Mouse (Mus musculus): ENCODE results near the gene Cdh4. TPM values are rescaled to one million over a fixed set of nuclear protein-coding genes. Genes with fewer than 3 reads are reported as not detected.

The Cdh4 gene
- polyA plus RNA-seq, 1 experiment from 2014 or later, result 8.8 TPM

- Histone ChIP-seq H3K4me2 (no peak overlapping the region), H3K36me3 (no peaks in the 10 kb centered on the region), H3K27ac (no peak overlapping the region), H3K9me3 (no peaks in the 10 kb centered on the region), H3K4me3 (no peak overlapping the region), H3K4me1 (0 out of 2 replicates have a peak, but pooled peaks cover 3% of the 10 kb centered on the region), H3K9ac (no peak overlapping the region), H3K27me3 (peaks cover 78% of the 10 kb centered on the region)
- WGBS, result 64% methylated on average over 9 of the region's 9 CpGs
- no peak for ATAC-seq (ENCODE audit: insufficient number of reproducible peaks, low FRiP score, low TSS enrichment, low read depth)
Observed at GRCm38 (mm10) chr2:179694936-179695335, 252.7 kb downstream of the Cdh4 start.

GRCm38 (mm10) chr2:179697601-179698000 is 255.4 kb downstream of the Cdh4 start:
- H3K4me1 ChIP-seq, result 0 out of 2 replicates have a peak, but pooled peaks cover 3% of the 10 kb centered on the region
- no peak overlapping the region for H3K9ac ChIP-seq
- no peak overlapping the region for H3K4me2 ChIP-seq
- H3K4me3 ChIP-seq, result no peak overlapping the region
- no peaks in the 10 kb centered on the region for H3K36me3 ChIP-seq
- peaks cover 61% of the 10 kb centered on the region for H3K27me3 ChIP-seq
- no peak for ATAC-seq (ENCODE audit: insufficient number of reproducible peaks, low FRiP score, low TSS enrichment, low read depth)
- H3K9me3 ChIP-seq, result no peaks in the 10 kb centered on the region
- WGBS, result 70% methylated on average over 8 of the region's 8 CpGs
- H3K27ac ChIP-seq, result no peak overlapping the region

DNA sequence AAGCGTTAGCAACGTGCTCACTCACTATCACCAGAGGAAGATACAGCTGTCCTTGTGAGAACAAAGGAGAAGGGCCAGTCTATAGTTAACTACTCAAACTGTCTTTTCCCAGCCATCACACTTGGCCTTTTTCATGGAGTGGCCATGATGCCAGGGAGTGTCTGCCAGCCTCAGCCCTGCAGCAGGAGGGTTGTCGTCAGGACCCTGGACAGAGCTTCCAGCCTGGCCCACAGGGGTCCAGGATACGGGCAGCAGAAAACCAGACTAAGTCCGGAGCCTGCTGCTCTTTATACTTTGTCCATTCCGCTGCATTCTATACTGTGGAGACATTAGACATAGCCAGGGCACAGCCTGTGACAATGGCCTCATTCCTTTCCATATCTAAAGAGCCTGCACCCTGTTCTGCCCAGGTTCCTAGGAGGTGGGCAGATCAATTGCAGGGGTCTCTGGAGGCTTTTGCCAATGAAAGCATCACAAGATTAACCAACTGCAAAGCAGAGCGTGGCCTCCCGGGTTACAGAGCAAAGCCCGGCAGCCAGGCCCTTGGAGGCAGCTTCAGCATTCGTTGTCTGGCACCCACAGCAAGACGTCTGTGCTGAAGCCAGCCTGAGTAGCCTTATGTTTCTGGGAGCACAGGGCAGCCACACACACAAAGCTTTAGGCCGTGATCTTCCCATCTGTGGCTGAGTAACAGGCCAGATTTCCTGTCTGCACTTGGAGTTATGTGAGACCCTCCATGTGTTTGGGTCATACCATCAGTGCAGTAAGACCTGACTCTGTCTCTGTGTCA is 256.2 kb downstream of the Cdh4 start:
- H3K4me1 ChIP-seq, result 0 out of 2 replicates have a peak, but pooled peaks cover 3% of the 10 kb centered on the region
- H3K9ac ChIP-seq, result no peak overlapping the region
- H3K4me2 ChIP-seq, result no peak overlapping the region
- H3K27ac ChIP-seq, result no peak overlapping the region
- WGBS, result 42% methylated on average over 12 of the region's 12 CpGs
- no peak for ATAC-seq (ENCODE audit: insufficient number of reproducible peaks, low FRiP score, low TSS enrichment, low read depth)
- peaks cover 54% of the 10 kb centered on the region for H3K27me3 ChIP-seq
- no peak overlapping the region for H3K4me3 ChIP-seq
- H3K9me3 ChIP-seq, result no peaks in the 10 kb centered on the region
- H3K36me3 ChIP-seq, result no peaks in the 10 kb centered on the region

GRCm38 (mm10) chr2:179705043-179705442 is 262.8 kb downstream of the Cdh4 start:
- Histone ChIP-seq H3K36me3 (no peaks in the 10 kb centered on the region), H3K4me2 (no peak overlapping the region), H3K9ac (no peak overlapping the region), H3K4me1 (no peaks in the 10 kb centered on the region), H3K4me3 (no peak overlapping the region), H3K27ac (no peak overlapping the region), H3K27me3 (0 out of 2 replicates have a peak, but pooled peaks cover 7% of the 10 kb centered on the region), H3K9me3 (no peaks in the 10 kb centered on the region)
- no peak for ATAC-seq (ENCODE audit: insufficient number of reproducible peaks, low FRiP score, low TSS enrichment, low read depth)
- WGBS, result 85% methylated on average over 11 of the region's 11 CpGs

GRCm38 (mm10) chr2:179705461-179705860 is 263.2 kb downstream of the Cdh4 start:
- no peak overlapping the region for H3K4me2 ChIP-seq
- WGBS, result 74% methylated on average over 7 of the region's 7 CpGs

GRCm38 (mm10) chr2:179706616-179707015 is 264.4 kb downstream of the Cdh4 start:
- WGBS, result 87% methylated on average over 3 of the region's 3 CpGs
- ATAC-seq (ENCODE audit: insufficient number of reproducible peaks, low FRiP score, low TSS enrichment, low read depth), result no peak
- Histone ChIP-seq H3K4me3 (no peak overlapping the region), H3K4me1 (no peaks in the 10 kb centered on the region), H3K27ac (no peak overlapping the region), H3K9me3 (no peaks in the 10 kb centered on the region), H3K36me3 (no peaks in the 10 kb centered on the region), H3K9ac (no peak overlapping the region), H3K4me2 (no peak overlapping the region), H3K27me3 (peaks cover 8% of the 10 kb centered on the region; the same call in 1 of the 2 replicates)

More at GRCm38 (mm10) chr2:179705461-179705860, 263.2 kb downstream of the Cdh4 start:
- Histone ChIP-seq H3K9me3 (no peaks in the 10 kb centered on the region), H3K9ac (no peak overlapping the region), H3K27me3 (peaks cover 6% of the 10 kb centered on the region; the same call in 1 of the 2 replicates), H3K4me3 (no peak overlapping the region), H3K36me3 (no peaks in the 10 kb centered on the region), H3K4me1 (no peaks in the 10 kb centered on the region), H3K27ac (no peak overlapping the region)
- ATAC-seq (ENCODE audit: insufficient number of reproducible peaks, low FRiP score, low TSS enrichment, low read depth), result no peak

GRCm38 (mm10) chr2:179709111-179709510 is 266.9 kb downstream of the Cdh4 start:
- H3K4me1 ChIP-seq, result no peaks in the 10 kb centered on the region
- no peaks in the 10 kb centered on the region for H3K9me3 ChIP-seq
- 73% methylated on average over 2 of the region's 2 CpGs for WGBS
- H3K9ac ChIP-seq, result no peak overlapping the region
- peaks cover 8% of the 10 kb centered on the region for H3K27me3 ChIP-seq
- no peak overlapping the region for H3K27ac ChIP-seq
- no peak for ATAC-seq (ENCODE audit: insufficient number of reproducible peaks, low FRiP score, low TSS enrichment, low read depth)
- no peak overlapping the region for H3K4me3 ChIP-seq
- H3K4me2 ChIP-seq, result no peak overlapping the region
- H3K36me3 ChIP-seq, result no peaks in the 10 kb centered on the region

DNA sequence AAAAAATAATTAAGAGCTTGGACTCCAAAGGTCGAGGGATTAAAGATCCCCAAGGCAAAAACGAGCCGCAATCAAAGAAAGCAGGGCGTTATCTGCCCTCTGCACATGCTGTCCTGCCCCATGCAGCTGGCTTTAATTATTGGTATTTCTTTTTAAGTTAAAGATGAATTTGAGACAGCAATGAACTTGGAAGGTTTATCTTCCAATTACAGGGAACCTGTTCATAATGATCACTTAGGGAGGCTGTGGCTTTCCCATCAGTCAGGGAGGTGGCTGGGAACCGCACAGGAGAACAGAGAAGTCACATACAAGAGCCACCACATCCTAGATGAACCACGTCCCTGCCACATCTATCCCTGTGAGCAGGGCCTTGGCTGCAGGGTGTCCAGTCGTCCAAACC is 270.5 kb downstream of the Cdh4 start:
- 46% methylated on average over 7 of the region's 7 CpGs for WGBS
- ATAC-seq (ENCODE audit: insufficient number of reproducible peaks, low FRiP score, low TSS enrichment, low read depth), result no peak

GRCm38 (mm10) chr2:179713326-179713725 is 271.1 kb downstream of the Cdh4 start:
- no peaks in the 10 kb centered on the region for H3K4me1 ChIP-seq
- H3K9ac ChIP-seq, result no peak overlapping the region
- H3K4me2 ChIP-seq, result no peak overlapping the region
- ATAC-seq (ENCODE audit: insufficient number of reproducible peaks, low FRiP score, low TSS enrichment, low read depth), result 0 out of 2 replicates have a peak, but pooled peaks have one; percentile 36
- peaks cover 8% of the 10 kb centered on the region for H3K27me3 ChIP-seq
- no peaks in the 10 kb centered on the region for H3K9me3 ChIP-seq
- 58% methylated on average over 4 of the region's 4 CpGs for whole genome bisulfite sequencing
- no peak overlapping the region for H3K4me3 ChIP-seq
- no peaks in the 10 kb centered on the region for H3K36me3 ChIP-seq
- H3K27ac ChIP-seq, result no peak overlapping the region

More for the DNA sequence above, 270.5 kb downstream of the Cdh4 start:
- Histone ChIP-seq H3K27ac (no peak overlapping the region), H3K4me2 (no peak overlapping the region), H3K36me3 (no peaks in the 10 kb centered on the region), H3K9ac (no peak overlapping the region), H3K9me3 (no peaks in the 10 kb centered on the region), H3K27me3 (peaks cover 8% of the 10 kb centered on the region), H3K4me1 (no peaks in the 10 kb centered on the region), H3K4me3 (no peak overlapping the region)

DNA sequence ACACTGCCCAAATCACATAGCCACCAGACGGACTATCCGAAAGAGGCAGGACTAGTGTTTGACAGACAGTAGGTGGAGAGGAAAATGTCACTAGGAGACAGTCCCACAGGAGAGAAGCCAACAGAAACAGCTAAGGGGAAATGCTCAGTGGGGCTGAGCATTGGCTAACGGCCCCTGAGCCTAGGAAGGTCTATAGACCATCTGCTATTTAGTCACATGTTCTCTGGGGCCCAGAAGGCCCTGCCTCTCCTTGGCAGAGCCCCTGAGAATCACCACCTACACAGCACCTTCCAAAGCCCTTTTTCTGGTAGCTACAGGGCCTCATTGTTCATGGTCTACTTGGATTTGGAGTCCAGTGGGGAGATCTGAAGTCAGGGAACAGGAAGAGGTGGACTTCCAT is 271.9 kb downstream of the Cdh4 start:
- Histone ChIP-seq H3K27ac (no peak overlapping the region), H3K4me2 (no peak overlapping the region), H3K4me1 (no peaks in the 10 kb centered on the region), H3K4me3 (no peak overlapping the region), H3K27me3 (peaks cover 6% of the 10 kb centered on the region), H3K9me3 (no peaks in the 10 kb centered on the region), H3K36me3 (no peaks in the 10 kb centered on the region), H3K9ac (no peak overlapping the region)
- 74% methylated on average over 3 of the region's 3 CpGs for WGBS
- ATAC-seq (ENCODE audit: insufficient number of reproducible peaks, low FRiP score, low TSS enrichment, low read depth), result no peak

DNA sequence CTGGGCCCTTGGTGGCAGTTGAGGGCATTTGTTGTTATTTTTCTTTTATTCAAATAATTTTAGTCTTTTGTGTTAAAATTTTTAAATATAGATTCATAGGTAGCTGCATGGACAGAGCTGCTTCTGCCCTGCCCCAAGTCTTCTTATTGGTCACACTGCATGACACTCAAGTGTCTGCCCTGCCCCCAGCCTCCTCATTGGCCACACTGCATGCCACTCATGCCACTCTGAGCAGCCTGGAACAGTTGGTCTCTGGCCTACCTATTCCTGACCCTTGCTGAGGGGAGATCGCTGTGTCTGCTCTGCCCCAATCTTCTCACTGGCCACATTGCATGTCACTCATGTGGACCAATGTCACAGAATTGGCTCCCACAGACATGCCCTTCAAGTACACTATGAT is 273.1 kb downstream of the Cdh4 start:
- no peak overlapping the region for H3K27ac ChIP-seq
- H3K4me2 ChIP-seq, result no peak overlapping the region
- no peaks in the 10 kb centered on the region for H3K9me3 ChIP-seq
- H3K27me3 ChIP-seq, result peaks cover 5% of the 10 kb centered on the region
- 94% methylated on average over 1 of the region's 1 CpGs for WGBS
- H3K9ac ChIP-seq, result no peak overlapping the region
- H3K4me1 ChIP-seq, result no peaks in the 10 kb centered on the region
- no peak overlapping the region for H3K4me3 ChIP-seq
- H3K36me3 ChIP-seq, result no peaks in the 10 kb centered on the region
- no peak for ATAC-seq (ENCODE audit: insufficient number of reproducible peaks, low FRiP score, low TSS enrichment, low read depth)

DNA sequence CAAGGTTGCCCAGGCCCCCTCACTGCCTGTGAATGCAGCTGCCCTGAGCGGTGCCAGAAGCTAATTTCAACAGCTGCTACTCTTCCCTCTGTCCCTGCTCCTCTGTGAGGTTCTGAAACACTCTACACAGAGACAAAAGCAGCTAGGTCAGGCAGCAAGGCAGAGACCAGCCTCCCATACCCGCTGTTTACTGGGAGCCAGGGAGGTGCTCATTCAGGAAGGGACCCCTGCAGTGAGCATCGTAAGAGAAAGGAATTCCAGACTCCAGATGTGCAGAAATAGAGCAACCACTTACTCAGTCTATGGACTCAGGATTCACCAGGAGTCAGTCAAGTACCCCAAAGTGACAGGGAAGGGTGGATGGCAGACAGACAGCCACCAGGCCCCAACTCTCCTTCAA is 278.1 kb downstream of the Cdh4 start:
- ATAC-seq (ENCODE audit: insufficient number of reproducible peaks, low FRiP score, low TSS enrichment, low read depth), result no peak

More for the DNA sequence above, 278.1 kb downstream of the Cdh4 start:
- H3K9ac ChIP-seq, result no peak overlapping the region
- H3K27me3 ChIP-seq, result peaks cover 3% of the 10 kb centered on the region; the same call in 1 of the 2 replicates
- no peaks in the 10 kb centered on the region for H3K9me3 ChIP-seq
- H3K4me3 ChIP-seq, result no peak overlapping the region
- no peak overlapping the region for H3K4me2 ChIP-seq
- H3K4me1 ChIP-seq, result no peaks in the 10 kb centered on the region
- WGBS, result 25% methylated on average over 3 of the region's 3 CpGs
- H3K36me3 ChIP-seq, result no peaks in the 10 kb centered on the region
- H3K27ac ChIP-seq, result no peak overlapping the region
